Mouse (Mus musculus) gastrocnemius, postnatal 10 days (tissue): ENCODE measurements around the gene D5Ertd579e. TPM values are rescaled to one million over a fixed set of nuclear protein-coding genes. Genes with fewer than 3 reads are reported as not detected.

Source experiments
- DNase-seq: peaks from one replicate; pipeline ENCODE4 v3.0.0; 2021; ENCODE audit warnings: mixed read lengths
- total RNA-seq, 2 experiments: library from RNA; stranded (reverse); gene quantifications; 2 replicates each; pipeline ENCODE4 v1.2.3; 2021

D5Ertd579e gene
- total RNA-seq, 2 experiments from 2014 or later: 51.2 to 67.3 TPM

GRCm38 (mm10) chr5:36720710-36721375 is 25.0 kb upstream of the D5Ertd579e start:
- no peak for DNase-seq

GRCm38 (mm10) chr5:36720219-36720618 is 24.4 kb upstream of the D5Ertd579e start:
- DNase-seq: no peak

- DNase-seq: no peak
Observed at GRCm38 (mm10) chr5:36719601-36720000, 23.8 kb upstream of the D5Ertd579e start.

GRCm38 (mm10) chr5:36719135-36719534 is 23.3 kb upstream of the D5Ertd579e start:
- DNase-seq: no peak

- no peak for DNase-seq
Observed at GRCm38 (mm10) chr5:36717889-36718288, 22.1 kb upstream of the D5Ertd579e start.

GRCm38 (mm10) chr5:36716816-36717215 is 21.0 kb upstream of the D5Ertd579e start:
- no peak for DNase-seq

- DNase-seq: no peak
Observed at GRCm38 (mm10) chr5:36714832-36715231, 19.0 kb upstream of the D5Ertd579e start.

GRCm38 (mm10) chr5:36713693-36714092 is 17.9 kb upstream of the D5Ertd579e start:
- no peak for DNase-seq

GRCm38 (mm10) chr5:36712553-36713534 is 17.0 kb upstream of the D5Ertd579e start:
- DNase-seq: peak; percentile 80

GRCm38 (mm10) chr5:36711863-36712262 is 16.0 kb upstream of the D5Ertd579e start:
- no peak for DNase-seq

- no peak for DNase-seq
Observed at GRCm38 (mm10) chr5:36705792-36706191, 10.0 kb upstream of the D5Ertd579e start.

GRCm38 (mm10) chr5:36705390-36705789 is 9.6 kb upstream of the D5Ertd579e start:
- no peak for DNase-seq

- no peak for DNase-seq
Observed at GRCm38 (mm10) chr5:36704684-36705083, 8.9 kb upstream of the D5Ertd579e start.

- no peak for DNase-seq
Observed at GRCm38 (mm10) chr5:36700939-36701620, 5.3 kb upstream of the D5Ertd579e start.

GRCm38 (mm10) chr5:36698689-36699088 is 2.9 kb upstream of the D5Ertd579e start:
- DNase-seq: no peak

GRCm38 (mm10) chr5:36698067-36698670 is 2.3 kb upstream of the D5Ertd579e start:
- no peak for DNase-seq

- DNase-seq: no peak
Observed at GRCm38 (mm10) chr5:36696504-36697300, 878 bp upstream of the D5Ertd579e start.

- DNase-seq: no peak
Observed at GRCm38 (mm10) chr5:36695005-36695404, 819 bp downstream of the D5Ertd579e start.

- no peak for DNase-seq
Observed at GRCm38 (mm10) chr5:36693651-36694050, 2.2 kb downstream of the D5Ertd579e start.

- DNase-seq: no peak
Observed at GRCm38 (mm10) chr5:36691423-36691822, 4.4 kb downstream of the D5Ertd579e start.

GRCm38 (mm10) chr5:36685170-36685569 is 10.7 kb downstream of the D5Ertd579e start:
- DNase-seq: no peak
